In the genomic region with DNA sequence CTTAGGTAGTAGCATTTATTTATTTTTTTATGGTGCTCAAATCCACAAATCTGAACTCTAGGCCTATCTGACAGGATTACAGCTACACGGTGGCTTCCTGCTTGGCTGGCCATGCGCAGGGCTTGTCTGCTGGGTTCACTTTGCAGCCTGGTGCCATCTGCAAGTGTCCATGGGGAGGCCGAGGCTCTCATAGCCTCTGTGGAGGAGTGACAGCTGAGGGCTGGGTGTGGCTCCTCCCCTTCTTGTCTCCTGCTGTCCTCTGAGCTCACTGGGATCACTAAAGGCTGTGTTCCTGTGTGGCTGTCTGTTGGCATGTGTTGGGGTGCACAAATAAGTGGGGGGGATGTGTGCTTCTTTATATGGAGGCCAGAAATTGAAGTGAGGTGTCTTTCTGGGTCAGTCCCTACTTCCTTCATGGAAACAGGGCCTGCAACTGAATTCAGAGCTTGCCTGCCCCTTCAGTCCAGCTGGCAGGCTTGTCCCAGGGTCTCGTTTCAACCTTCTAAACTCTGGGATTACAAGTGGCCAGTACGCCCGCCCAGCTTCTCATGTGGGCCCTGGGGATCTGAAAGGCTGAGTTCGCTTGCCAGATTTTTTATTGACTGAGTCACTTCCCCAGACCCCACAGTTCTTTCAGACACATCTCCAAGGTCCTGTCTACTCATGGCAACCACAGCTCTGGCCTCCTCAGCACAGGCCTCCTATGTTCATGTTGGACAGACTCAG, we compare ENCODE assay signal across 10 mouse cellular contexts. TPM values are rescaled to one million over a fixed set of nuclear protein-coding genes. Genes with fewer than 3 reads are reported as not detected.
DNase-seq lines count a peak whose midpoint lies in the region; ATAC-seq and TF ChIP-seq lines count a peak whose summit lies in the region.
"Had no signal": no experiment of that assay in that cellular context is flagged by ENCODE, and none has a peak within 500 bp of the region (broad histone marks: within the 10 kb centered on the region; RNA-seq: fewer than 3 reads in every experiment).

No protein-coding gene starts in this region.

- intact Hi-C loops in heart, adult 2 months (cut with DNase I) = no loop called here

- H3K4me3 ChIP-seq in CH12.LX (replicated peaks in 1 of 3; ENCODE audit: low read depth in 2 of 3, low read length in 2 of 3, poor library complexity in 1 of 3) = no peak overlapping the region
- H3K4me3 ChIP-seq in heart, adult 2 months = no peak overlapping the region
- H3K4me3 ChIP-seq in limb, embryonic 12.5 days (replicated peaks) = no peak overlapping the region

- no peaks in the 10 kb centered on the region for H3K36me3 ChIP-seq in CH12.LX (replicated peaks in 1 of 2; ENCODE audit: control insufficient read depth in 1 of 2, insufficient read depth in 1 of 2, low read length in 1 of 2)
- no peaks in the 10 kb centered on the region for H3K36me3 ChIP-seq in heart, adult 2 months (ENCODE audit: control insufficient read depth, insufficient read depth, low read length)
- no peaks in the 10 kb centered on the region for H3K36me3 ChIP-seq in limb, embryonic 12.5 days

- no peak overlapping the region for H3K9ac ChIP-seq in CH12.LX (ENCODE audit: insufficient read depth, low read depth)
- H3K9ac ChIP-seq in heart, adult 2 months (ENCODE audit: low read depth, low read length) = no peak overlapping the region
- H3K9ac ChIP-seq in limb, embryonic 12.5 days (replicated peaks) = no peak overlapping the region

- in situ Hi-C loops in CH12.LX (cut with MboI; ENCODE audit: low pct_ligation_motif_present, low pct_unique_long_range_greater_than_20kb, low sequenced_read_pairs) = loop anchor here (5.0 kb wide), 1 partner anchor 62 kb away; no protein-coding TSS in a partner anchor

- H3K27ac ChIP-seq in CH12.LX (ENCODE audit: insufficient read depth, low read depth) = no peak overlapping the region
- H3K27ac ChIP-seq in heart, adult 2 months = peak overlapping the region; percentile 28; the same call in 1 of the 2 replicates
- H3K27ac ChIP-seq in limb, embryonic 12.5 days = peak overlapping the region; percentile 68

- TF ChIP-seq POLR2A in CH12.LX (IDR thresholded peaks at IDR 0.05; ENCODE audit: low read depth, low read length) = no peak
- no peak for TF ChIP-seq POLR2A in heart, adult 2 months (IDR thresholded peaks at IDR 0.05; ENCODE audit: insufficient read depth, low read depth, low read length)

- peak; percentile 30 for DNase-seq in embryo, embryonic 10 days (ENCODE audit: low spot score)
- no peak for DNase-seq in embryo, embryonic 9.5 days (ENCODE audit: extremely low spot score)
- peak; percentile 27 for DNase-seq in CH12.LX (ENCODE audit: extremely low read depth)
- DNase-seq in heart, adult 2 months = peak; percentile 66 to 76
- no peak for DNase-seq in yolk sac, embryonic 10.5 days (ENCODE audit: low spot score)
- no peak for DNase-seq in urinary bladder, adult 2 months (ENCODE audit: low spot score)

- H3K79me2 ChIP-seq in CH12.LX (replicated peaks; ENCODE audit: control insufficient read depth, extremely low read depth, insufficient read depth, poor library complexity, severe bottlenecking) = no peaks in the 10 kb centered on the region
- H3K79me2 ChIP-seq in heart, adult 2 months (replicated peaks; ENCODE audit: control insufficient read depth, insufficient read depth, low read length) = no peaks in the 10 kb centered on the region

- H3K4me2 ChIP-seq in CH12.LX (ENCODE audit: insufficient read depth, low read depth, poor library complexity, severe bottlenecking) = no peak overlapping the region
- no peak overlapping the region for H3K4me2 ChIP-seq in limb, embryonic 12.5 days

- dilution Hi-C loops in CH12.LX (cut with MboI; ENCODE audit: extremely low pct_ligation_motif_present, extremely low pct_unique_long_range_greater_than_20kb, low sequenced_read_pairs) = no loop called here

- 30% methylated on average over 7 of the region's 7 CpGs for WGBS in heart, adult 2 months
- 29% methylated on average over 7 of the region's 7 CpGs for WGBS in limb, embryonic 12.5 days

- peaks cover 33 to 71% of the 10 kb centered on the region in 2 experiments for H3K4me1 ChIP-seq in CH12.LX (ENCODE audit: control insufficient read depth in 1 of 2, insufficient read depth in 2 of 2)
- H3K4me1 ChIP-seq in heart, adult 2 months (ENCODE audit: control insufficient read depth, insufficient read depth, low read length) = peaks cover 5% of the 10 kb centered on the region
- H3K4me1 ChIP-seq in limb, embryonic 12.5 days (replicated peaks) = peaks cover 63% of the 10 kb centered on the region

- H3K27me3 ChIP-seq in CH12.LX (replicated peaks) = peaks cover 2% of the 10 kb centered on the region
- H3K27me3 ChIP-seq in heart, adult 2 months (ENCODE audit: control insufficient read depth, insufficient read depth, low read length) = no peaks in the 10 kb centered on the region
- no peaks in the 10 kb centered on the region for H3K27me3 ChIP-seq in limb, embryonic 12.5 days

- TF ChIP-seq CTCF in CH12.LX (conservative IDR thresholded peaks at IDR 0.05 in 1 of 2, IDR thresholded peaks at IDR 0.05 in 1 of 2; ENCODE audit: low read depth in 2 of 2, low read length in 2 of 2) = no peak
- TF ChIP-seq CTCF in heart, adult 2 months (IDR thresholded peaks at IDR 0.05) = no peak

- no peak for TF ChIP-seq EP300 in CH12.LX (IDR thresholded peaks at IDR 0.05; ENCODE audit: low read length)
- TF ChIP-seq EP300 in heart, adult 2 months (IDR thresholded peaks at IDR 0.05; ENCODE audit: insufficient read depth, low read depth, low read length) = 0 out of 2 replicates have a peak, but pooled peaks have one; percentile 5

- no peak for ATAC-seq in limb, embryonic 12.5 days (ENCODE audit: insufficient number of reproducible peaks, insufficient read depth, low FRiP score, low TSS enrichment, low read depth)
- ATAC-seq in activated CD4-positive, CD25-positive, alpha-beta regulatory T cell, adult 4 months = no peak

- H3K9me3 ChIP-seq in CH12.LX (replicated peaks; ENCODE audit: low read length) = peaks cover 3% of the 10 kb centered on the region
- no peaks in the 10 kb centered on the region for H3K9me3 ChIP-seq in limb, embryonic 12.5 days

- TF ChIP-seq RAD21 in CH12.LX (IDR thresholded peaks at IDR 0.05; ENCODE audit: low read depth, low read length) = no peak

TF ChIP-seq in CH12.LX, 34 proteins besides CTCF, POLR2A, EP300 and RAD21:
- TF ChIP-seq CHD2 (IDR thresholded peaks at IDR 0.05; ENCODE audit: low read length) (no peak), USF2 (conservative IDR thresholded peaks at IDR 0.05; ENCODE audit: low read depth, low read length) (no peak), MEF2A (IDR thresholded peaks at IDR 0.05; ENCODE audit: borderline replicate concordance, low read depth, low read length) (no peak)

RNA-seq across cellular contexts. Expression of gene Gse1, which starts 12.7 kb away (rescaled TPM):
- 5.6 and 8.5 TPM in 2 replicates for total RNA-seq in CH12.LX (2012; rRNA removed)
- 0.96 and 1.3 TPM in 2 replicates for total RNA-seq in CH12.LX (2014; rRNA removed)
- polyA plus RNA-seq in CH12.LX (2012; ENCODE audit: insufficient read length, low read depth) = 8.8 and 9.8 TPM in 2 replicates
- 10 to 100 TPM; 21.0 to 24.3 TPM for total RNA-seq in heart, adult 2 months (2021)
- 12.1 and 12.8 TPM in 2 replicates for polyA plus RNA-seq in heart, adult 2 months (2012; rRNA removed)
- 7.6 and 9.1 TPM in 2 replicates for polyA plus RNA-seq in limb, embryonic 12.5 days (2016; fragmentation: Nextera tagmentation; extraction: Ambion mirVana)
- 1 to 10 TPM; 2.9 to 4.1 TPM for polyA plus RNA-seq in activated CD4-positive, CD25-positive, alpha-beta regulatory T cell, adult 4 months (2017; shearing (Covaris generic))
- polyA plus RNA-seq in urinary bladder, adult 2 months (2012; rRNA removed) = 27.5 and 30.2 TPM in 2 replicates

RNA-seq across cellular contexts. Expression of gene Fam92b, which starts 38.3 kb away (rescaled TPM):
- not detected in 2 replicates for total RNA-seq in CH12.LX (2012; rRNA removed)
- not detected in 2 replicates for total RNA-seq in CH12.LX (2014; rRNA removed)
- polyA plus RNA-seq in CH12.LX (2012; ENCODE audit: insufficient read length, low read depth) = not detected in 2 replicates
- not detected for total RNA-seq in heart, adult 2 months (2021)
- polyA plus RNA-seq in heart, adult 2 months (2012; rRNA removed) = 1.0 TPM in 1 of 2 replicates, not detected in the other
- polyA plus RNA-seq in limb, embryonic 12.5 days (2016; fragmentation: Nextera tagmentation; extraction: Ambion mirVana) = not detected in 2 replicates
- not detected for polyA plus RNA-seq in activated CD4-positive, CD25-positive, alpha-beta regulatory T cell, adult 4 months (2017; shearing (Covaris generic))
- polyA plus RNA-seq in urinary bladder, adult 2 months (2012; rRNA removed) = not detected in 2 replicates
- total RNA-seq: MEL had no signal
- polyA plus RNA-seq: heart, embryonic 14.5 days had no signal

Comparison
In these comparisons a context has a peak if more than half of its experiments do, and no peak if none do; other contexts are left out.
1. DNase-seq: peak in embryo, embryonic 10 days (single experiment), CH12.LX (single experiment) and heart, adult 2 months (2 of 2); none in embryo, embryonic 9.5 days (single experiment), yolk sac, embryonic 10.5 days (single experiment) and urinary bladder, adult 2 months (single experiment).